Comparison of ENCODE assay signal across 9 mouse cellular contexts in genomic region chr1:191184066-191184815, GRCm38 (mm10). TPM values are rescaled to one million over a fixed set of nuclear protein-coding genes. Genes with fewer than 3 reads are reported as not detected.
DNase-seq lines count a peak whose midpoint lies in the region; ATAC-seq lines count a peak whose summit lies in the region.
"Had no signal": no experiment of that assay in that cellular context is flagged by ENCODE, and none has a peak within 500 bp of the region (broad histone marks: within the 10 kb centered on the region; RNA-seq: fewer than 3 reads in every experiment).

No protein-coding gene starts in this region.

- H3K27ac ChIP-seq in heart, embryonic 16.5 days (ENCODE audit: low read length): peak overlapping the region; percentile 86
- H3K27ac ChIP-seq in midbrain, embryonic 10.5 days (replicated peaks): peak overlapping the region; percentile 84

- ATAC-seq in heart, embryonic 16.5 days (replicated peaks; ENCODE audit: extremely low read depth, insufficient read depth, low FRiP score): no peak
- no peak for ATAC-seq in granulocyte monocyte progenitor cell, adult 5-6 weeks (replicated peaks; ENCODE audit: poor library complexity, severe bottlenecking)

- H3K4me1 ChIP-seq in heart, embryonic 16.5 days (ENCODE audit: control insufficient read depth, insufficient read depth, low read length): peaks cover 43% of the 10 kb centered on the region
- peaks cover 70% of the 10 kb centered on the region for H3K4me1 ChIP-seq in midbrain, embryonic 10.5 days

- WGBS in heart, embryonic 16.5 days: 4% methylated on average over 42 of the region's 42 CpGs
- under 1% methylated on average over 42 of the region's 42 CpGs for WGBS in midbrain, embryonic 10.5 days

- H3K4me2 ChIP-seq in heart, embryonic 16.5 days (ENCODE audit: low read depth, low read length): peak overlapping the region; percentile 99

- DNase-seq in ovary, postnatal 36 days (ENCODE audit: low spot score): peak; percentile 14
- no peak for DNase-seq in ovary, postnatal 14 days (ENCODE audit: low spot score)
- peak; percentile 25 to 28 for DNase-seq in cerebellum, postnatal 36 days
- peak; percentile 16 to 46 for DNase-seq in kidney, postnatal 36 days
- peak; percentile 62 for DNase-seq in midbrain, embryonic 10.5 days (ENCODE audit: low spot score)
- no peak for DNase-seq in spleen, adult 18-20 months

- no peaks in the 10 kb centered on the region for H3K36me3 ChIP-seq in heart, embryonic 16.5 days (ENCODE audit: control insufficient read depth, insufficient read depth)
- H3K36me3 ChIP-seq in midbrain, embryonic 10.5 days: no peaks in the 10 kb centered on the region

- peak overlapping the region; percentile 83 for H3K9ac ChIP-seq in heart, embryonic 16.5 days (ENCODE audit: low read length)

- H3K4me3 ChIP-seq in heart, embryonic 16.5 days (ENCODE audit: low read length): peak overlapping the region; percentile 70
- H3K4me3 ChIP-seq in midbrain, embryonic 10.5 days: peak overlapping the region; percentile 75

- H3K27me3 ChIP-seq in heart, embryonic 16.5 days (ENCODE audit: control insufficient read depth, insufficient read depth, low read length): peaks cover 5% of the 10 kb centered on the region
- H3K27me3 ChIP-seq in midbrain, embryonic 10.5 days (ENCODE audit: low read depth, poor library complexity, severe bottlenecking): peaks cover 99% of the 10 kb centered on the region

- H3K9me3 ChIP-seq in heart, embryonic 16.5 days (replicated peaks; ENCODE audit: control insufficient read depth, low read length): no peaks in the 10 kb centered on the region
- no peaks in the 10 kb centered on the region for H3K9me3 ChIP-seq in midbrain, embryonic 10.5 days (replicated peaks)

RNA-seq across cellular contexts. Expression of gene Fam71a, which starts 19.6 kb away (rescaled TPM):
- polyA plus RNA-seq in heart, embryonic 16.5 days (2015; fragmentation: Nextera tagmentation; extraction: Ambion mirVana): not detected in 2 replicates
- polyA plus RNA-seq in midbrain, embryonic 10.5 days (2016; fragmentation: Nextera tagmentation; extraction: Ambion mirVana): not detected in 2 replicates
- total RNA-seq in granulocyte monocyte progenitor cell, adult 5-6 weeks (2014; fragmentation: Nextera tagmentation): not detected in 2 replicates
- total RNA-seq in granulocyte monocyte progenitor cell, adult 5-6 weeks (2017): 0.17 and 1.1 TPM in 2 replicates
- total RNA-seq: left cerebral cortex, postnatal 36 days had no signal

RNA-seq across cellular contexts. Expression of gene Atf3, which starts 33.6 kb away (rescaled TPM):
- polyA plus RNA-seq in heart, embryonic 16.5 days (2015; fragmentation: Nextera tagmentation; extraction: Ambion mirVana): 14.6 and 16.8 TPM in 2 replicates
- polyA plus RNA-seq in midbrain, embryonic 10.5 days (2016; fragmentation: Nextera tagmentation; extraction: Ambion mirVana): 5.3 and 5.5 TPM in 2 replicates
- not detected in 2 replicates for total RNA-seq in granulocyte monocyte progenitor cell, adult 5-6 weeks (2014; fragmentation: Nextera tagmentation)
- 8.7 and 12.8 TPM in 2 replicates for total RNA-seq in granulocyte monocyte progenitor cell, adult 5-6 weeks (2017)

Comparison
In these comparisons a context has a peak if more than half of its experiments do, and no peak if none do; other contexts are left out.
1. DNase-seq: peak in ovary, postnatal 36 days (single experiment), cerebellum, postnatal 36 days (2 of 2), kidney, postnatal 36 days (2 of 2) and midbrain, embryonic 10.5 days (single experiment); none in ovary, postnatal 14 days (single experiment) and spleen, adult 18-20 months (0 of 2).